Mouse (Mus musculus): Measurements from ENCODE around the gene Mfrp. TPM values are rescaled to one million over a fixed set of nuclear protein-coding genes. Genes with fewer than 3 reads are reported as not detected.
A peak's percentile ranks its signal among the peaks of the same experiment; 100 is the strongest.

The Mfrp gene
- polyA plus RNA-seq, 1 experiment from 2014 or later, result 0.23 TPM

GRCm38 (mm10) chr9:44088877-44089608, 12.5 kb upstream of the Mfrp start:
- Histone ChIP-seq H3K27ac (replicated peaks) (no peak overlapping the region), H3K36me3 (no peaks in the 10 kb centered on the region), H3K4me2 (replicated peaks) (no peak overlapping the region), H3K9me3 (no peaks in the 10 kb centered on the region), H3K27me3 (peaks cover 9% of the 10 kb centered on the region; the same call in 1 of the 2 replicates), H3K4me1 (peaks cover 23% of the 10 kb centered on the region), H3K4me3 (no peak overlapping the region), H3K9ac (replicated peaks) (no peak overlapping the region)
- ATAC-seq (replicated peaks), result no peak
- WGBS, result 69% methylated on average over 12 of the region's 12 CpGs

- peak overlapping the region; percentile 16; the same call in 1 of the 2 replicates for H3K4me3 ChIP-seq
- 0 out of 2 replicates have a peak overlapping the region, but pooled peaks have one; percentile 14 for H3K9ac ChIP-seq (replicated peaks)
- no peak overlapping the region for H3K27ac ChIP-seq (replicated peaks)
- 32% methylated on average over 24 of the region's 24 CpGs for WGBS
- peak; percentile 55; the same call in 1 of the 2 replicates for ATAC-seq (replicated peaks)
- no peaks in the 10 kb centered on the region for H3K9me3 ChIP-seq
- peak overlapping the region; percentile 41 for H3K4me2 ChIP-seq (replicated peaks)
- H3K4me1 ChIP-seq, result peaks cover 17% of the 10 kb centered on the region
- no peaks in the 10 kb centered on the region for H3K27me3 ChIP-seq
- no peaks in the 10 kb centered on the region for H3K36me3 ChIP-seq
Measured at GRCm38 (mm10) chr9:44093612-44094503, 7.7 kb upstream of the Mfrp start.

- no peaks in the 10 kb centered on the region for H3K36me3 ChIP-seq
- no peak for ATAC-seq (replicated peaks)
- H3K9me3 ChIP-seq, result no peaks in the 10 kb centered on the region
- H3K9ac ChIP-seq (replicated peaks), result no peak overlapping the region
- no peak overlapping the region for H3K27ac ChIP-seq (replicated peaks)
- H3K4me2 ChIP-seq (replicated peaks), result no peak overlapping the region
- no peaks in the 10 kb centered on the region for H3K27me3 ChIP-seq
- 86% methylated on average over 3 of the region's 3 CpGs for WGBS
- no peak overlapping the region for H3K4me3 ChIP-seq
- H3K4me1 ChIP-seq, result peaks cover 17% of the 10 kb centered on the region
Measured at GRCm38 (mm10) chr9:44094737-44095136, 6.8 kb upstream of the Mfrp start.

- Histone ChIP-seq H3K9me3 (no peaks in the 10 kb centered on the region), H3K4me1 (peaks cover 17% of the 10 kb centered on the region), H3K4me3 (no peak overlapping the region), H3K27ac (replicated peaks) (no peak overlapping the region), H3K36me3 (no peaks in the 10 kb centered on the region), H3K27me3 (no peaks in the 10 kb centered on the region), H3K4me2 (replicated peaks) (no peak overlapping the region), H3K9ac (replicated peaks) (no peak overlapping the region)
- no peak for ATAC-seq (replicated peaks)
- WGBS, result 91% methylated on average over 9 of the region's 9 CpGs
Measured at GRCm38 (mm10) chr9:44095781-44096180, 5.7 kb upstream of the Mfrp start.

GRCm38 (mm10) chr9:44096536-44096935, 5.0 kb upstream of the Mfrp start:
- no peaks in the 10 kb centered on the region for H3K36me3 ChIP-seq
- peak overlapping the region; percentile 53 for H3K27ac ChIP-seq (replicated peaks)
- no peaks in the 10 kb centered on the region for H3K9me3 ChIP-seq
- 12% methylated on average over 9 of the region's 9 CpGs for WGBS
- no peak overlapping the region for H3K4me3 ChIP-seq
- no peak overlapping the region for H3K4me2 ChIP-seq (replicated peaks)
- no peaks in the 10 kb centered on the region for H3K27me3 ChIP-seq
- peak; percentile 69; the same call in 1 of the 2 replicates for ATAC-seq (replicated peaks)
- peaks cover 17% of the 10 kb centered on the region for H3K4me1 ChIP-seq
- no peak overlapping the region for H3K9ac ChIP-seq (replicated peaks)

GRCm38 (mm10) chr9:44104881-44105280, 3.4 kb downstream of the Mfrp start:
- H3K9me3 ChIP-seq, result no peaks in the 10 kb centered on the region
- peaks cover 35% of the 10 kb centered on the region for H3K4me1 ChIP-seq
- ATAC-seq (replicated peaks), result no peak
- H3K27ac ChIP-seq (replicated peaks), result no peak overlapping the region
- no peaks in the 10 kb centered on the region for H3K36me3 ChIP-seq
- WGBS, result 92% methylated on average over 7 of the region's 7 CpGs
- no peak overlapping the region for H3K4me3 ChIP-seq
- no peak overlapping the region for H3K9ac ChIP-seq (replicated peaks)
- H3K4me2 ChIP-seq (replicated peaks), result no peak overlapping the region
- no peaks in the 10 kb centered on the region for H3K27me3 ChIP-seq

- WGBS, result 90% methylated on average over 10 of the region's 10 CpGs
- Histone ChIP-seq H3K9me3 (no peaks in the 10 kb centered on the region), H3K4me1 (peaks cover 44% of the 10 kb centered on the region), H3K9ac (replicated peaks) (no peak overlapping the region), H3K27ac (replicated peaks) (no peak overlapping the region), H3K27me3 (no peaks in the 10 kb centered on the region), H3K36me3 (no peaks in the 10 kb centered on the region), H3K4me3 (no peak overlapping the region), H3K4me2 (replicated peaks) (no peak overlapping the region)
- ATAC-seq (replicated peaks), result no peak
Measured at GRCm38 (mm10) chr9:44105781-44106180, 4.3 kb downstream of the Mfrp start.

- ATAC-seq (replicated peaks), result no peak
- H3K27me3 ChIP-seq, result no peaks in the 10 kb centered on the region
- no peaks in the 10 kb centered on the region for H3K9me3 ChIP-seq
- no peak overlapping the region for H3K4me3 ChIP-seq
- WGBS, result 87% methylated on average over 7 of the region's 7 CpGs
- no peak overlapping the region for H3K27ac ChIP-seq (replicated peaks)
- H3K4me1 ChIP-seq, result peaks cover 45% of the 10 kb centered on the region
- no peak overlapping the region for H3K9ac ChIP-seq (replicated peaks)
- no peak overlapping the region for H3K4me2 ChIP-seq (replicated peaks)
- H3K36me3 ChIP-seq, result no peaks in the 10 kb centered on the region
Measured at GRCm38 (mm10) chr9:44106182-44106581, 4.7 kb downstream of the Mfrp start.

GRCm38 (mm10) chr9:44106596-44106995, 5.1 kb downstream of the Mfrp start:
- H3K27me3 ChIP-seq, result no peaks in the 10 kb centered on the region
- no peak overlapping the region for H3K4me3 ChIP-seq
- no peaks in the 10 kb centered on the region for H3K9me3 ChIP-seq
- no peaks in the 10 kb centered on the region for H3K36me3 ChIP-seq
- H3K4me1 ChIP-seq, result peaks cover 47% of the 10 kb centered on the region
- ATAC-seq (replicated peaks), result no peak
- 70% methylated on average over 4 of the region's 4 CpGs for WGBS
- H3K27ac ChIP-seq (replicated peaks), result peak overlapping the region; percentile 51
- no peak overlapping the region for H3K9ac ChIP-seq (replicated peaks)
- peak overlapping the region; percentile 28; the same call in 1 of the 2 replicates for H3K4me2 ChIP-seq (replicated peaks)

GRCm38 (mm10) chr9:44107110-44107509, 5.6 kb downstream of the Mfrp start, which contains the start of gene C1qtnf5:
Gene C1qtnf5 (plus strand): TSS chr9:44107245.
- Histone ChIP-seq H3K9me3 (no peaks in the 10 kb centered on the region), H3K27me3 (no peaks in the 10 kb centered on the region), H3K9ac (replicated peaks) (0 out of 2 replicates have a peak within 1 kb of the TSS, but pooled peaks have one; percentile 10), H3K27ac (replicated peaks) (peak within 1 kb of the TSS; percentile 51), H3K4me1 (peaks cover 51% of the 10 kb centered on the region), H3K4me2 (replicated peaks) (peak within 1 kb of the TSS; percentile 28), H3K36me3 (no peaks in the 10 kb centered on the region), H3K4me3 (0 out of 2 replicates have a peak within 1 kb of the TSS, but pooled peaks have one; percentile 0)
- peak; percentile 57 for ATAC-seq (replicated peaks)
- WGBS, result 19% methylated on average over 8 of the region's 8 CpGs

- Histone ChIP-seq H3K9me3 (no peaks in the 10 kb centered on the region), H3K27me3 (no peaks in the 10 kb centered on the region), H3K36me3 (no peaks in the 10 kb centered on the region), H3K27ac (replicated peaks) (peak overlapping the region; percentile 51), H3K4me1 (peaks cover 57% of the 10 kb centered on the region), H3K4me3 (no peak overlapping the region), H3K4me2 (replicated peaks) (peak overlapping the region; percentile 28), H3K9ac (replicated peaks) (0 out of 2 replicates have a peak overlapping the region, but pooled peaks have one; percentile 10)
- ATAC-seq (replicated peaks), result peak; percentile 10; the same call in 1 of the 2 replicates
- WGBS, result 26% methylated on average over 25 of the region's 25 CpGs
Measured at GRCm38 (mm10) chr9:44107557-44108179, 6.1 kb downstream of the Mfrp start.

Measured in forebrain, embryonic 15.5 days (tissue).